Comparison of ENCODE assay signal across 8 mouse cellular contexts in the genomic region with DNA sequence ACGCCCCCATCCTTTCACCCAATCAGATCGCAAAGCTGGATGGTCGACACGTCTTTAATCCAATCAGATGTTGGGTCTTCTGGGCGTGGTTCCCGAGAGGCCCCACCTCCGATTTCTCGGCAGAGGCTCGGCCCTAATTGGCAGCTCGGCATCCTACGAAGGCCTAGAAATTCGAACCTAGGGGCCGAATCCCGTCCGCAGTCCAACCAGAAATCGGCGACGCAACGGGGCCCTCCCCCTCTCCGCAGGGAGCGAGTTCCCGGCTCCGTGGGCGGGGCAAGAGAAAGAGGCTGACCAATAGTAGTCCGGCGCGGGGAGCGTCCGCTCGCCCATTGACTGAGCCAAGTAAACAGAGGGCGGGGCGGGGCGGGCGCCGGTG. TPM values are rescaled to one million over a fixed set of nuclear protein-coding genes. Genes with fewer than 3 reads are reported as not detected.
A peak's percentile ranks its signal among the peaks of the same experiment; 100 is the strongest.
DNase-seq lines count a peak whose midpoint lies in the region; ATAC-seq and TF ChIP-seq lines count a peak whose summit lies in the region.

Gene Grk6, plus strand, starts transcription at position 136 of the 379 bp plus-strand sequence.

- peak; percentile 97 for DNase-seq in Patski (ENCODE audit: low read depth, low spot score)
- DNase-seq in cerebellum, postnatal 14 days: peak; percentile 99
- peak; percentile 100 for DNase-seq in frontal cortex, postnatal 14 days (ENCODE audit: low spot score in 2 of 2)
- DNase-seq in layer of hippocampus, postnatal 25 days (ENCODE audit: extremely low spot score in 1 of 2, low spot score in 1 of 2): peak; percentile 93 to 94
- DNase-seq in lung, postnatal 25 days (ENCODE audit: low spot score): peak; percentile 100
- peak; percentile 99 for DNase-seq in retina, embryonic 14.5 days (ENCODE audit: low spot score)
- DNase-seq in thymus, postnatal 4 days: peak; percentile 99

- H3K36me3 ChIP-seq in hindbrain, embryonic 13.5 days: peaks cover 7% of the 10 kb centered on the region

- in situ Hi-C loops in Patski (cut with MboI; ENCODE audit: low pct_unique_long_range_greater_than_20kb): no loop called here

- H3K4me1 ChIP-seq in hindbrain, embryonic 13.5 days (replicated peaks): peaks cover 38% of the 10 kb centered on the region

- H3K27ac ChIP-seq in hindbrain, embryonic 13.5 days: peak within 1 kb of the TSS; percentile 96

- H3K9ac ChIP-seq in hindbrain, embryonic 13.5 days: peak within 1 kb of the TSS; percentile 95

- peak within 1 kb of the TSS; percentile 80 for H3K4me3 ChIP-seq in hindbrain, embryonic 13.5 days

- H3K9me3 ChIP-seq in hindbrain, embryonic 13.5 days: no peaks in the 10 kb centered on the region

- under 1% methylated on average over 31 of the region's 35 CpGs for WGBS in hindbrain, embryonic 13.5 days

- no peak for TF ChIP-seq CTCF in Patski (IDR thresholded peaks at IDR 0.05)

- ATAC-seq in Patski: peak; percentile 85
- peak; percentile 97 for ATAC-seq in hindbrain, embryonic 13.5 days (ENCODE audit: low FRiP score)

- POLR2A ChIA-PET in Patski (lab: Charles Lee): interaction anchor here (0.5 to 2.8 kb wide), 5 partner anchors 19 to 659 kb away, joined by 3 to 9 read pairs (median 4); partner anchors contain the start of gene Prr7

- H3K27me3 ChIP-seq in Patski: no peaks in the 10 kb centered on the region
- no peaks in the 10 kb centered on the region for H3K27me3 ChIP-seq in hindbrain, embryonic 13.5 days

- H3K4me2 ChIP-seq in hindbrain, embryonic 13.5 days: peak within 1 kb of the TSS; percentile 93

- CTCF ChIA-PET in Patski (lab: Charles Lee): interaction anchor here (1.2 to 1.6 kb wide), 2 partner anchors 16 to 25 kb away, joined by 4 to 7 read pairs; no protein-coding TSS in a partner anchor

RNA-seq across cellular contexts. Expression of gene Grk6, which starts in this region (rescaled TPM):
- polyA plus RNA-seq in Patski (2021): 54.6 TPM
- 27.7 and 31.3 TPM in 2 replicates for polyA plus RNA-seq in hindbrain, embryonic 13.5 days (2015; fragmentation: Nextera tagmentation; extraction: Ambion mirVana)
- total RNA-seq in layer of hippocampus, postnatal 25 days (2021): 10 to 100 TPM; 66.7 to 74.7 TPM

Comparison
In these comparisons a context has a peak if more than half of its experiments do, and no peak if none do; other contexts are left out.
1. Peak in every context shown above with its lines: DNase-seq, ATAC-seq, H3K4me3 ChIP-seq and H3K27ac ChIP-seq.